Mouse (Mus musculus) megakaryocyte, embryonic 14.5 days (primary cell): ENCODE results near the gene Wdr62.

Experiments used
- FLI1 ChIP-seq: IDR thresholded peaks from 2 replicates; pipeline ENCODE4 v1.6.1; 2012; ENCODE audit warnings: low read length, inconsistent platforms, mixed read lengths
- GATA1 ChIP-seq: IDR thresholded peaks from 3 replicates; pipeline ENCODE4 v1.6.1; 2012; ENCODE audit warnings: mixed read lengths, low read length, inconsistent platforms, borderline replicate concordance

DNA sequence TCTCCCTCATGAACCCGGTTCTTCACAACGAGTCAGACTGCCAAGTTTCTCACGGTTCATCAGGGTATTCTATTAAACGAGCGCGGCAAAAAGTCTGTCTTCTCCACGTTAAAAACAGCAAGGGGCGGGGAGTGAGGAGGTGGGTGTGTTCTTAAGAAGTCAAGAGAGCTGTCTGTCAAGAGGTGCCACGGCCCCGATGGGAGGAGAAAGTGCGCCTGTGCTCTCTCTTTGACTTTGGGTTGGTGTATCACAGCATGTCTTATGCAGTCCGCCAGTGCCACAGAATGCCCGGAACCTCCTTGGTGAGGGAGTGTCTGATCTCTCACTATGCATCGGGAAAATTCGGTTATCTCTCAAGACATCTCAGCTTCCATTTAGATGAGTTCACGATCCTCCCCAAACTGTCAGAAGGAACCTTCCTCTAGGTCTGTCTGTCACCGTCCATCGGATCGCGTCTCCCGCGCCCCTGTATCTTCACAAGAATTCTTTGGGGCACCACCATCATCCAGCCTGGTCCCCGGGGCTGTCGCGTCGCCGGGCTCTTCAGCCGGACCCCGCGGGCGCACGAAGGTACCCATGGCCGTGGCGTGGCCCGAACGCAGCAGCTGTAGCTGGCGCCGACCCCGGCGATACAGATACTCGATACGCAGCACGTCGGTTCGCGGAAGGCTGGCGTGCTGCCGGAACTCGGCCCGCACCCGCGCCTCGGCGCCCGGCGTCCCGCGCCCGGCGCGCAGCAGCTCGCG is 41.5 kb upstream of the Wdr62 start, which contains the start of gene E130208F15Rik:
- TF ChIP-seq GATA1 (no peak), FLI1 (no peak)
